Mouse (Mus musculus) embryonic facial prominence, embryonic 12.5 days (tissue): ENCODE measurements around the gene Myl4. TPM values are rescaled to one million over a fixed set of nuclear protein-coding genes. Genes with fewer than 3 reads are reported as not detected.
"Not testable (repeated sequence)": the region's sequence is repeated elsewhere in the genome, so short reads cannot be mapped to it uniquely, and the experiment has no call there.

Source experiments
- ATAC-seq: fragments of 200-750 bp; cut with Nextera tagmentation; 2 replicates; pipeline ENCODE4 v1.8.0; 2017; ENCODE audit not compliant: insufficient number of reproducible peaks, insufficient read depth, low FRiP score, low TSS enrichment
- H3K27ac ChIP-seq: fragments of 300-500 bp; sonication (generic); 2 replicates; pipeline ENCODE4 v1.5.1; 2016; ENCODE audit warnings: mild to moderate bottlenecking
- H3K27me3 ChIP-seq: fragments of 300-500 bp; sonication (generic); 2 replicates; pipeline ENCODE4 v1.6.1; 2016; ENCODE audit warnings: mild to moderate bottlenecking, moderate library complexity
- H3K36me3 ChIP-seq: fragments of 300-500 bp; sonication (generic); 2 replicates; pipeline ENCODE4 v1.6.1; 2016; ENCODE audit warnings: mild to moderate bottlenecking
- H3K4me1 ChIP-seq: fragments of 300-500 bp; sonication (generic); 2 replicates; pipeline ENCODE4 v1.6.1; 2016
- H3K4me2 ChIP-seq: fragments of 300-500 bp; sonication (generic); replicated peaks from 2 replicates; pipeline ENCODE4 v1.6.1; 2016; ENCODE audit warnings: mild to moderate bottlenecking, moderate library complexity
- H3K4me3 ChIP-seq: fragments of 300-500 bp; sonication (generic); 2 replicates; pipeline ENCODE4 v1.5.1; 2016; ENCODE audit warnings: mild to moderate bottlenecking
- H3K9ac ChIP-seq: fragments of 300-500 bp; sonication (generic); 2 replicates; pipeline ENCODE4 v1.6.1; 2016; ENCODE audit warnings: mild to moderate bottlenecking, moderate library complexity
- H3K9me3 ChIP-seq: fragments of 300-500 bp; sonication (generic); 2 replicates; pipeline ENCODE4 v1.6.1; 2016; ENCODE audit warnings: mild to moderate bottlenecking, moderate library complexity
- WGBS: fragments of 180-500 bp; shearing (Covaris S2); methylation state at CpG from one replicate; pipeline ENCODE4 v1.1.7; 2016; 5-methylcytosine and 5-hydroxymethylcytosine counted together
- polyA plus RNA-seq: library from polyadenylated mRNA; unstranded; fragments of >200 nt; fragmentation: Nextera tagmentation; extraction: Ambion mirVana; gene quantifications from 2 replicates; pipeline ENCODE4 v1.2.1, GENCODE M21; 2016

Gene Myl4
- polyA plus RNA-seq, result 25.6 and 35.4 TPM in 2 replicates

DNA sequence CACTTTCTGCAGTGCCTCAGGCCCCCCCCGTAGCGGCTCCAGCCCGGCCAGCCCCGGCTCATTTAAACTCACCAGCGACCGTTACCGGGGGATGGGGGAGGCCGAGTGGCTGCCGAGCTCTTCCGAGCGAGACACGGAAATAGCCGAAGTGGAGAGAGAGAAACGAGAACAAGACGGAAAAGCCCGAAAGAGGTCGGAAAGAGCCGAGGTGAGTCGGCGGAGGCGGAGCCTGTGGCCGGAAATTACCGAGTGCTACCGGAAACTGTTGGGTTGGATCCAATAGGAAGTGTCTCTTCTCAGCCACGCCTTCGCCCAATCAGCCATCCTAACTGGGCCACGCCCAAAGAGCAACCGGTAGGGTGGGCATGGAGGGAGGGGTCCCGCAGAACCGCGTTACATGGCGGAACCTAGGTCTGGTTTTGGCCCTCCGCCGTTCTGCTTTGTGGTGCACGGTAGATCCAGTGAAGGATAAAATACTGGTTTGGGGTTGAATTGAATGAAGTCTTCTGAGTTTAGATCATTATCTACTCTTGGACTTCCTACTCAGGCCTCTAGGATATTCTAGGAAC, at the start of gene Myl4, which contains the start of gene Cdc27:
Gene Myl4 (plus strand): TSS at position 258 of the 569 bp plus-strand sequence.
Gene Cdc27 (minus strand): TSS at position 215 of the 569 bp plus-strand sequence.
- H3K27me3 ChIP-seq, result no peaks in the 10 kb centered on the region
- H3K4me1 ChIP-seq, result peaks cover 10% of the 10 kb centered on the region; the same call in 1 of the 2 replicates
- WGBS, result under 1% methylated on average over 35 of the region's 35 CpGs
- H3K9ac ChIP-seq, result peak within 1 kb of the TSS; percentile 98
- H3K36me3 ChIP-seq, result 0 out of 2 replicates have a peak, but pooled peaks cover under 1% of the 10 kb centered on the region
- H3K4me2 ChIP-seq, result peak within 1 kb of the TSS; percentile 64
- peak within 1 kb of the TSS; percentile 92 for H3K4me3 ChIP-seq
- peak; percentile 92 for ATAC-seq
- peak within 1 kb of the TSS; percentile 92 for H3K27ac ChIP-seq
- H3K9me3 ChIP-seq, result no peaks in the 10 kb centered on the region

DNA sequence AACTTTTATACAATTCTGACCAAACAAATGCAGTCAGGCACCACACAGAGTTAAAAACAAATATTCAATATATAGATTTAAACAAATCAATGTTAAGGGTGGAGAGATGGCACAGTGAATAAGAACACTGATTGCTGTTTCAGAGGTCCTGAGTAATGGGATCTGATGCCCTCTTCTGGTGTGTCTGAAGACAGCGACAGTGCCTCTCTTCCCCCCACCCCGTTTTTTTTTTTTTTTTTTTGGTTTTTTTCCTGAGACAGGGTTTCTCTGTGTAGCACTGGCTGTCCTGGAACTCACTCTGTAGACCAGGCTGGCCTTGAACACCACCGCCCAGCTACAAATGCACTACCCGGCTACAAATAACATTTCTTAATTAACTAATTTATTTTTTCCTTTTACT, 42.0 kb upstream of the Myl4 start:
- H3K4me2 ChIP-seq, result no peak overlapping the region
- no peak overlapping the region for H3K27ac ChIP-seq
- WGBS, result 82% methylated on average over 4 of the region's 4 CpGs
- H3K36me3 ChIP-seq, result peaks cover 79% of the 10 kb centered on the region
- no peak overlapping the region for H3K9ac ChIP-seq
- no peaks in the 10 kb centered on the region for H3K27me3 ChIP-seq
- ATAC-seq, result no peak
- no peak overlapping the region for H3K4me3 ChIP-seq
- no peaks in the 10 kb centered on the region for H3K9me3 ChIP-seq
- H3K4me1 ChIP-seq, result no peaks in the 10 kb centered on the region

DNA sequence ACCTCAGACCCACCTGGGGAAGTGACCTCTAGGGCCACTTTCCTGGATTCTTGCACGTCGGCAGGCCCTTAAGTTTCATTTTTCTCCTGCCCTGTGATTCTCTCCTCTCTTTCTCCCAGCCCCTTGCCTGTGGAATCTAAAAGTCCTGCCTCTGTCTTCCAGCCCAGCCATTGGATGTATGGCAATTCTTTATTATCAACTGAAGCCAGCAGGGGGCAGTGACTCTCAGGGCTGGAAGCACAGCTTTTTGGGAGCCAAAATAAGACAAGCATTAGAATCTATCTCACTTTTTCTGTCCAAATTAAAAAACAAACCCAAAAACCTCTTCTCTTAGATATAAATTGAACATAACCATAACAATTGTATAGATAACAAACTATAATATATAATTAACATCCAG, 39.9 kb upstream of the Myl4 start:
- WGBS, result 86% methylated on average over 2 of the region's 2 CpGs

DNA sequence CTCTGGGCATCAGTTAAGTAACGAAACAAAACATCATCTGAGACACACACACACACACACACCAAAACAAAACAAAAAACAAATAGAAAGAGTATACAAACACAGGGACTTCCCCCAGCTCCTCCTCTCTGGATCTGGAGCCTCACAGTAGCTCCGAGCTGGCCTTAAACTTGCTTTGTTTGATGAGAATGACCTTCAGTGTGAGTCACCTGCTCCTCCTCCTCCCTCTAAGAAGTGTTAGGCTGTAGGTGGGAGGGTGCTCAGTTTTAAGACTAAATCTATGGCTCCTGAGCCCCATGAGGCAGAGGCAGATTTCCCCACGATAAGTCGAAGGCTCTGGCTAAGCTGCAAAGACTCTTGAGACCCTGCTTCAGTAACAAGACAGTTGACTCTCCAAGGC, 38.0 kb upstream of the Myl4 start:
- H3K4me1 ChIP-seq, result no peaks in the 10 kb centered on the region
- no peak overlapping the region for H3K27ac ChIP-seq
- H3K36me3 ChIP-seq, result peaks cover 84% of the 10 kb centered on the region
- WGBS, result 90% methylated on average over 4 of the region's 4 CpGs
- ATAC-seq, result no peak
- H3K27me3 ChIP-seq, result no peaks in the 10 kb centered on the region
- no peaks in the 10 kb centered on the region for H3K9me3 ChIP-seq
- H3K4me3 ChIP-seq, result no peak overlapping the region
- H3K9ac ChIP-seq, result no peak overlapping the region
- no peak overlapping the region for H3K4me2 ChIP-seq

More for the DNA sequence above, 39.9 kb upstream of the Myl4 start:
- Histone ChIP-seq H3K9ac (no peak overlapping the region), H3K4me2 (no peak overlapping the region), H3K27ac (no peak overlapping the region), H3K36me3 (peaks cover 83% of the 10 kb centered on the region), H3K4me3 (no peak overlapping the region), H3K4me1 (no peaks in the 10 kb centered on the region), H3K27me3 (no peaks in the 10 kb centered on the region), H3K9me3 (no peaks in the 10 kb centered on the region)
- ATAC-seq, result no peak

DNA sequence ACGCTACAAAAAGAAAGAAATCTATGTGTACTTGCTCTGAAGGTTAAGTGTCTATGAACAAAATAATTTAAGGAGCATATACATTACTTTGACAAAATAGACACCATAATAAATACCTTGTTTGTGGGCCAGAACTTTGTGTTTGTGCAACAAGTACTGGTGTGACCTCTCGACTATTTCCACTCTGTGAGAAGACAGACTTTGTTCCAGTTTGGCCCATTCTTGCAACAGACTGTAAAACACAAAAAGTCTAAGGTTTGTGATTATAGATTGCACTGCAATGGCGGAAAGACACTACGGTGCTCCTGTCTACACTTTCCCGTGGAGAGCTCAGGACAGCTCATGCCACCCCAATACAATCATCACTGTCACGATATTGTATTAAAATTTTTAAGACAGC, 24.5 kb upstream of the Myl4 start:
- H3K4me1 ChIP-seq, result no peaks in the 10 kb centered on the region
- no peak for ATAC-seq
- H3K27me3 ChIP-seq, result no peaks in the 10 kb centered on the region
- no peak overlapping the region for H3K27ac ChIP-seq
- H3K9me3 ChIP-seq, result no peaks in the 10 kb centered on the region
- H3K4me2 ChIP-seq, result no peak overlapping the region
- no peak overlapping the region for H3K9ac ChIP-seq
- no peak overlapping the region for H3K4me3 ChIP-seq
- H3K36me3 ChIP-seq, result peaks cover 61% of the 10 kb centered on the region
- WGBS, result 90% methylated on average over 6 of the region's 6 CpGs

DNA sequence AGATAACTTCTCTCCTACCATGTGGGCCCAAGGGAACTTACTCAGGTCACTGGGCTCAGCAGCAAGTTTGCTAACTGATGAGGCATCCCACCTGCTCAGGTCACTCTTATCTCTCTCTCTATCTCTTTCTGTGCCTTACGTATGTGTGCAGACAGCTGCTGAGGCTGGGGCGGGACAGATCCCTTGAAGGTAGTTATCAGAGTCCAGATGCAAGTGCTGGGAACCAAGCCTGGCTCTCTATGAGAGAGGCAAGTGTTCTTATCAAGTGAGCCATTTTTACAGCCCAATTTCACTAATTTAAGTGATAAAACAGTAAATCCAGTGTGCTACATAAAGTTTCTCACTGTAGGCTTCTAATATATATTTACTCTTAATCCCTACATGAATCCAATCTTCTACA, 13.6 kb upstream of the Myl4 start:
- Histone ChIP-seq H3K9ac (no peak overlapping the region), H3K4me1 (no peaks in the 10 kb centered on the region), H3K4me3 (no peak overlapping the region), H3K9me3 (no peaks in the 10 kb centered on the region), H3K27me3 (no peaks in the 10 kb centered on the region), H3K36me3 (peaks cover 28% of the 10 kb centered on the region), H3K4me2 (no peak overlapping the region), H3K27ac (no peak overlapping the region)
- no peak for ATAC-seq
- WGBS, result 95% methylated on average over 2 of the region's 2 CpGs

DNA sequence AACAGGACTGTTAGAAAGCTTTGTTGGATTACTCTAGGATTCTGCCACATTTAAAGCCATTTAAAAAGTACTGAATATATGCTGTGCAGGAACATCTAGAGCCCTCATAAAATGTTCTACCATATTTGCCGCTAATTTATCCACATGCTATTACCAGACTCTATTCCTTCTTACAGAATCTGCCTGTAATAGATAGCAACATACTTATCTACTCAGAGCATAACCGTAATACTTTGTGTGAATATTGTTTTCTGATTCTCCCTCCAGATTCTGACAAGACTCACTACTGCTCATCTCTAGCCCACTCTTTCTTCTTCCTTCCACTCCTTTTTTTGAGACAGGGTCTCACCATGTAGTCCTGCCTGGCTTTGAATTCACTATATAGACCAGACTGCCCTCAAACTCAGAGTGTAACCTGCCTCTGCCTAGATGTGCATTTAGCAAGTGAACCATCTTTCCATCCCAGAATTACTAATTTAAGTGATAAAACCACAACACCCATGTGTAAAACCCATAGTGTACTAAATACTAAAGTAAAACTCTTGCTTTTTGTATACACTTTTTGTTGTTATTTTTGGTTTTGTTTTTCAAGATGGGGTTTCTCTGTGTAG, 12.4 kb upstream of the Myl4 start:
- H3K27ac ChIP-seq, result no peak overlapping the region
- H3K9ac ChIP-seq, result no peak overlapping the region
- WGBS, result 90% methylated on average over 2 of the region's 2 CpGs
- no peak for ATAC-seq
- H3K4me1 ChIP-seq, result no peaks in the 10 kb centered on the region
- H3K4me2 ChIP-seq, result no peak overlapping the region
- peaks cover 21% of the 10 kb centered on the region for H3K36me3 ChIP-seq
- no peaks in the 10 kb centered on the region for H3K9me3 ChIP-seq
- no peaks in the 10 kb centered on the region for H3K27me3 ChIP-seq
- H3K4me3 ChIP-seq, result no peak overlapping the region

DNA sequence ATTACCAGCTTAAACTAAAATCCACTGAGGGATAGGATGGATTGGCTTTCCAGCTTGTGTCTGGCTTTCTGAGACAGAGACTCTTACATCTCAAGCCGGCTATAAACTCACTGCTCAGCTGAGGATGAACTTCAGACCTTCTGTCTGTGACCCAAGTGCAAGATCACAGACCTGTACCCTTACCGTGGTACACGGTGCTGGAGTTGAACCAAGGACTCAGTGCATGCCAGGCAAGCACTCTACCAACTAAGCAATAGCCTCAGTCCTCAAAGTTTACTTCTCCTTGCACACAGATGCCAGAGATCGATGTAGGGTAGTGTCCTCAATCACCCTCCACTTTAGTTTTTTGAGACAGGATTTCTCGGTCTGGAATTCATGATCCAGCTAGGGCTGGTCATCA, 10.7 kb upstream of the Myl4 start:
- peaks cover 5% of the 10 kb centered on the region; the same call in 1 of the 2 replicates for H3K36me3 ChIP-seq
- no peak overlapping the region for H3K4me3 ChIP-seq
- no peaks in the 10 kb centered on the region for H3K9me3 ChIP-seq
- no peak overlapping the region for H3K9ac ChIP-seq
- no peak overlapping the region for H3K27ac ChIP-seq
- H3K27me3 ChIP-seq, result no peaks in the 10 kb centered on the region
- ATAC-seq, result no peak
- H3K4me1 ChIP-seq, result no peaks in the 10 kb centered on the region
- WGBS, result 97% methylated on average over 5 of the region's 5 CpGs
- no peak overlapping the region for H3K4me2 ChIP-seq

DNA sequence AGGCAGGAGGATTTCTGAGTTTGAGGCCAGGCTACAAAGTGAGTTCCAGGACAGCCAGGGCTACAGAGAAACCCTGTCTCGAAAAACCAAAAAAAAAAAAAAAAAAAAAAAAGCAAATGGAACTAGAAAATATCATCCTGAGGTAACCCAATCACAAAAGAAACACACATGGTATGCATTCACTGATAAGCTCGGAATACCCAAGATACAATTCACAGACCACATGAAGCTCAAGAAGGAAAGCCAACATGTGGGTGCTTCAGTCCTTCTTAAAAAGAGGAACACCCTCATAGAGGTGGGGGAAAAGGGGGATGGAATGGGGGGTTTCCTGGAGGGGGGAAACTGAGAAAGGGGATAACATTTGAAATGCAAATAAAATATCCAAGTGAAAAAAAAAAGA, 7.1 kb upstream of the Myl4 start:
- not testable (repeated sequence) for H3K9ac ChIP-seq, H3K4me1 ChIP-seq, H3K36me3 ChIP-seq, H3K9me3 ChIP-seq, H3K4me3 ChIP-seq, H3K4me2 ChIP-seq, H3K27me3 ChIP-seq, ATAC-seq, H3K27ac ChIP-seq
- WGBS, result 94% methylated on average over 2 of the region's 2 CpGs

DNA sequence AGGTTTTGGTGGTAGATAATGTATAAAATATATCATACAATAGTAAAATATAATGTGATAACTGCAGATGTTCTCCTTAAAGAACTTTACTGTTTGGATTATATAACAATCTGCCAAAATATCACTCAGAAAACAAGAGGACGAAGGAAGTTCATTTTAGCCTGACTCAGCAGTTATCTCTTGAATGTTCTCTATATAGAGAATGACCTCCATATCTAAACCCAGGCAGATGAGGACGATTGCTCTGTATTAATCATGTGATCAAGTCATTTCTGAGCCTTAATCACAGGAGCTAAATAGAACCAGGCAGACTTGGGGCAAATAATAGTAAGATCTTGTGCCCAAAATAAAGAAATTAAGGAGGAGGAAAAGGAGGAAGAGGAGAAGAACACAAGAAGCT, 6.0 kb upstream of the Myl4 start:
- no peak for ATAC-seq
- no peaks in the 10 kb centered on the region for H3K27me3 ChIP-seq
- no peaks in the 10 kb centered on the region for H3K9me3 ChIP-seq
- 89% methylated on average over 2 of the region's 2 CpGs for WGBS
- H3K9ac ChIP-seq, result no peak overlapping the region
- no peak overlapping the region for H3K4me2 ChIP-seq
- H3K4me1 ChIP-seq, result peaks cover 10% of the 10 kb centered on the region; the same call in 1 of the 2 replicates
- H3K4me3 ChIP-seq, result no peak overlapping the region
- H3K36me3 ChIP-seq, result 0 out of 2 replicates have a peak, but pooled peaks cover 7% of the 10 kb centered on the region
- no peak overlapping the region for H3K27ac ChIP-seq

DNA sequence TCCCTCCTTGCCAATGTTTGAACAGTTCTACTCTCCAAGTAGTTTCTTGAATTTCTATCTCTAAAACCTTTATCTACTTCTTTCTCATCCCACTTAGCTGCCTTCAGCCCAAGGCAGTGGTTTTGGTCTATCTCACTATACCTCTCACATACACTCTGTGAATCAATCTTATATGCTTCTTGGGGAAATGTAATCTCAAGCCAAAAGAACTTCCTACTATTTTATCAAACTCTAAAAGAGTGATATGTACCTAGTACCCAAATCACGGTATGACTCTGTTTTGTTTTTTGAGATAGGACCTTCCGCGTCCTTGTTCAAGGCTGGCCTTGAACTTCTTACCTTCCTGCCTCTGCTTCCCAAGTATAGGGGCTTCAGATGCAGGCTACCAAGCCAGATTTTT, 3.0 kb upstream of the Myl4 start:
- no peak overlapping the region for H3K4me3 ChIP-seq
- ATAC-seq, result no peak
- H3K4me1 ChIP-seq, result peaks cover 10% of the 10 kb centered on the region; the same call in 1 of the 2 replicates
- no peaks in the 10 kb centered on the region for H3K27me3 ChIP-seq
- H3K36me3 ChIP-seq, result 0 out of 2 replicates have a peak, but pooled peaks cover 7% of the 10 kb centered on the region
- 93% methylated on average over 3 of the region's 3 CpGs for WGBS
- H3K4me2 ChIP-seq, result no peak overlapping the region
- H3K9me3 ChIP-seq, result no peaks in the 10 kb centered on the region
- no peak overlapping the region for H3K9ac ChIP-seq
- no peak overlapping the region for H3K27ac ChIP-seq
